Mouse (Mus musculus) midbrain, embryonic 14.5 days (tissue): ENCODE data around the gene Sdc4. TPM values are rescaled to one million over a fixed set of nuclear protein-coding genes. Genes with fewer than 3 reads are reported as not detected.

Experiments
- ATAC-seq: fragments of 200-750 bp; cut with Nextera tagmentation; 2 replicates; pipeline ENCODE4 v1.8.0; 2017; ENCODE audit warnings: moderate number of reproducible peaks, moderate library complexity; ENCODE audit not compliant: low FRiP score, low TSS enrichment
- DNase-seq: peaks from one replicate; pipeline ENCODE4 v3.0.0-alpha.2; 2015
- H3K27ac ChIP-seq: fragments of 300-500 bp; sonication (generic); replicated peaks from 2 replicates; pipeline ENCODE4 v1.5.1; 2014; ENCODE audit warnings: mild to moderate bottlenecking, low read depth, low read length, moderate library complexity
- H3K27me3 ChIP-seq: fragments of 300-500 bp; sonication (generic); 2 replicates; pipeline ENCODE4 v1.6.1; 2014; ENCODE audit warnings: low read length, control low read depth, mixed read lengths; ENCODE audit not compliant: control insufficient read depth, insufficient read depth
- H3K36me3 ChIP-seq: fragments of 300-500 bp; sonication (generic); 2 replicates; pipeline ENCODE4 v1.6.1; 2014; ENCODE audit warnings: low read length, control low read depth; ENCODE audit not compliant: control insufficient read depth, insufficient read depth
- H3K4me1 ChIP-seq: fragments of 300-500 bp; sonication (generic); 2 replicates; pipeline ENCODE4 v1.6.1; 2014; ENCODE audit warnings: mild to moderate bottlenecking, antibody characterized with exemption, low read length, control low read depth; ENCODE audit not compliant: control insufficient read depth, insufficient read depth
- H3K4me2 ChIP-seq: fragments of 300-500 bp; sonication (generic); 2 replicates; pipeline ENCODE4 v1.6.1; 2014; ENCODE audit warnings: mild to moderate bottlenecking, low read length, moderate library complexity
- H3K4me3 ChIP-seq: fragments of 300-500 bp; sonication (generic); replicated peaks from 2 replicates; pipeline ENCODE4 v1.5.1; 2014; ENCODE audit warnings: low read depth, low read length
- H3K9ac ChIP-seq: fragments of 300-500 bp; sonication (generic); replicated peaks from 2 replicates; pipeline ENCODE4 v1.6.1; 2014; ENCODE audit warnings: mild to moderate bottlenecking, low read length, moderate library complexity
- H3K9me3 ChIP-seq: fragments of 300-500 bp; sonication (generic); 2 replicates; pipeline ENCODE4 v1.6.1; 2016; ENCODE audit warnings: low read length, control low read depth, mixed read lengths; ENCODE audit not compliant: control insufficient read depth
- WGBS: fragments of 180-500 bp; shearing (Covaris S2); extraction: QIAGEN DNeasy Blood & Tissue Kit; methylation state at CpG from one replicate; pipeline ENCODE4 v1.1.7; 2014; 5-methylcytosine and 5-hydroxymethylcytosine counted together
- polyA plus RNA-seq: library from polyadenylated mRNA; unstranded; fragments of >200 nt; fragmentation: Nextera tagmentation; extraction: Ambion mirVana; gene quantifications from 2 replicates; pipeline ENCODE4 v1.2.1, GENCODE M21; 2014

Sdc4 gene
- polyA plus RNA-seq, 1 experiment from 2014 or later = 4.9 TPM

DNA sequence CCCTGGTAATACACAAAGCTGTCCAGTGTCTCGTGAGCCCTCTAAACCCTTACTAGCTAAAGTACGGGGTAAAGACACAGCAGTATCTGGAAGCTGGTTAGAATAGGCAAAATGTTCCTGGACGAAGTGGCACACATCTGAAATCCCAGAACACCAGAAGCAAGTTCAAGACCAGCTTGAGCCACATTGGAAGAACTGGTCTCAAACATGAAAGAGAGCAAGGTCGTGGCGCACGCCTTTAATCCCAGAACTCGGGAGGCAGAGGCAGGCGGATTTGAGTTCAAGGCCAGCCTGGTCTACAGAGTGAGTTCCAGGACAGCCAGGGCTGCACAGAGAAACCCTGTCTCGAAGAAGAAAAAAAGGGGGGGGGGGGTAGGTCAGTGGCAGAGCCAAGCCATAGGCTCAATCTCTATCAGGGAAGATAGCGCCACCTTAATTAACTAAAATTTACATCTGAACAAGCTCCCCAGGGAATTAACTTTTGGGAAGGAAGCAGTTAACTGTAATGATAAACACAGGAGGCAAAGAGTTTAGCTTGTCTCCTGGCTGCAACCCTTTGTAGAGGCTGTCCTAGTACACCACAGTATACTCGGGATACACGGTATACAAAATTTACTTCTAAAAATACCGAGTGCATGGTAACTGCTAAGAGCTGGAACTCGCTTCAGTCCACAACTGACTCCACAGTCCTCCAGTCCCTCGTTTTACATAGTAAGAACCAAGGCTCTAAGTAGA, 13.6 kb downstream of the Sdc4 start:
- Histone ChIP-seq H3K9me3 (no peaks in the 10 kb centered on the region), H3K4me1 (no peaks in the 10 kb centered on the region), H3K27me3 (no peaks in the 10 kb centered on the region), H3K36me3 (no peaks in the 10 kb centered on the region), H3K4me2 (no peak overlapping the region), H3K4me3 (no peak overlapping the region), H3K9ac (no peak overlapping the region), H3K27ac (no peak overlapping the region)
- ATAC-seq = no peak
- DNase-seq = no peak
- 55% methylated on average over 15 of the region's 15 CpGs for WGBS

DNA sequence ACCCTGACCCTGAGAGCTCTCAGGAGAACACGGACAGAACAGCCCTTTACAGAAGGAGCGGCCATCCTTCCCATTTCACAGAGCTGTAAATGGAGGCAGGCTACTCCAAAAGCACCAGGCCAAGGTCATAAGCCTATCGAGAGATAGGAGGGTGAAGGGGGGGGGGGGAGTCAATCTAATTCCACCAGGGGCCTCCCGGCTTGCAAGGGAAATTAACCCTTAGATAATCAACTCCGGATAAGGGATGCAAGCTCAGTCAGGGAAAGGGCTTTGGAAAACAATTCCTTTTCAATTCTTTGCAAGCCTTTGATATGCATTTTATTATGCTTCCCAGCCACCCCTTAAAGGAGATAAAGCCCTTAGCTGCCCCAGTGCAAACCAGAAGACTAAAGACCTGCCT, 15.2 kb downstream of the Sdc4 start:
- Histone ChIP-seq H3K36me3 (no peaks in the 10 kb centered on the region), H3K27ac (no peak overlapping the region), H3K4me2 (no peak overlapping the region), H3K9me3 (no peaks in the 10 kb centered on the region), H3K27me3 (no peaks in the 10 kb centered on the region), H3K4me1 (no peaks in the 10 kb centered on the region), H3K9ac (no peak overlapping the region), H3K4me3 (no peak overlapping the region)
- WGBS = 43% methylated on average over 5 of the region's 5 CpGs
- DNase-seq = no peak
- no peak for ATAC-seq

DNA sequence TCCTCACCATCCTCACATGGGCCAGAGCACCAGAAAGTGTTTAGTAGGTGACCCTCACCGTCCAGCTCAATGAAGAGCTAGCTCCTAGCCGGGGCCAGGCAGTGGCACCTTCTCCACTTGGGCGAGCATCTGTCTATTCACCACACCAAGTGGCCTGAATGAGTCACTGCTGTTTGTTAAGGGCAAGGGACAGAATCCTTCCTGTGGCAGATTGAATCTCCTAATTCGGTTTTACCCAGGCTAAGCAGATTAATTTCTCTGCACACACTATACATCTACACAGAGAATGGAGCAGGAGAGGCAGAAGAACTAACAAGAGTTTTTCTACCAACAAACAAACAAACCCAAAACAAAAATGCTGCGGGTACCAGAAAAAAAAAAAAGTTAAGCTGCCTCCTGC, 16.7 kb downstream of the Sdc4 start:
- no peak overlapping the region for H3K4me2 ChIP-seq
- H3K4me1 ChIP-seq = no peaks in the 10 kb centered on the region
- no peaks in the 10 kb centered on the region for H3K9me3 ChIP-seq
- no peak overlapping the region for H3K27ac ChIP-seq
- 86% methylated on average over 5 of the region's 5 CpGs for WGBS
- no peak overlapping the region for H3K4me3 ChIP-seq
- ATAC-seq (no peak), DNase-seq (no peak)
- H3K9ac ChIP-seq = no peak overlapping the region
- no peaks in the 10 kb centered on the region for H3K27me3 ChIP-seq
- no peaks in the 10 kb centered on the region for H3K36me3 ChIP-seq

DNA sequence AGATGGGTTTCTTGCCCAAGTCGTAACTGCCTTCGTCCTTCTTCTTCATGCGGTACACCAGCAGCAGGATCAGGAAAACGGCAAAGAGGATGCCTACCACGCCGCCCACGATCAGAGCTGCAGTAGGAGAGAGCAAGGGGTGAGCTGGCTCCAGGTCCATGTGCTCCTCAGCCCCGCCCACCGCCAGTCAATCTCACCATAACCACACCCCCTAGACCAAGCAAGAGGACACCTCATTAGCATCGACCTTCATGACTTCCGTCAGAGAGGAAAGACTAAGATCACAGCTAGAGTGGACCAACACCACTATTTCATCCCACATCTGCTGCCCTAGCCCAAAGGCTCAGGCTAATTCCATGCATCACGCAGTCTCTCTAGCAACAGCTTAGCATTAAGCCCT, 17.6 kb downstream of the Sdc4 start:
- no peak overlapping the region for H3K9ac ChIP-seq
- WGBS = 32% methylated on average over 12 of the region's 12 CpGs
- H3K4me3 ChIP-seq = no peak overlapping the region
- H3K27me3 ChIP-seq = no peaks in the 10 kb centered on the region
- no peaks in the 10 kb centered on the region for H3K36me3 ChIP-seq
- H3K9me3 ChIP-seq = no peaks in the 10 kb centered on the region
- DNase-seq (no peak), ATAC-seq (no peak)
- no peak overlapping the region for H3K4me2 ChIP-seq
- H3K4me1 ChIP-seq = no peaks in the 10 kb centered on the region
- no peak overlapping the region for H3K27ac ChIP-seq

DNA sequence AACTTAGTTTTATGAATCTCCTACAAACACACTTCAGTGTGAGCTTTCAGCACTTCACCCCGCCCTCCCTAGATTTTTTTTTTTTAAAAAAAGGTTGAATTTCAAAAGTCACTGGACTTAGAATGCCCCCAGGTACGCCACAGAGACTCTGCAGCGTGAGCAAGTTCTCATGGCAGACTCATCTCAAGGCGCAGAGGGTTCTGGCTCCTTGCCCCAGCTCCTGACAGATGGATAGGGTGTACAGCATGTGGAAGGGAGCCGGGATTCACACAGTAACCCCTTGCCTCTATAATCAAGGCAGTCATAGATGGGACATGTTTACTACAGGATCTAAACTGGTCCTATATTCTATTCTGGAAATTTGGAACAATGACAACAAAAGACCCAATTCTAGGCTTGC, 18.3 kb downstream of the Sdc4 start:
- Histone ChIP-seq H3K4me1 (no peaks in the 10 kb centered on the region), H3K4me2 (no peak overlapping the region), H3K27me3 (no peaks in the 10 kb centered on the region), H3K36me3 (no peaks in the 10 kb centered on the region), H3K27ac (no peak overlapping the region), H3K9me3 (no peaks in the 10 kb centered on the region), H3K4me3 (no peak overlapping the region), H3K9ac (no peak overlapping the region)
- WGBS = 90% methylated on average over 5 of the region's 5 CpGs
- ATAC-seq = no peak
- DNase-seq = no peak

DNA sequence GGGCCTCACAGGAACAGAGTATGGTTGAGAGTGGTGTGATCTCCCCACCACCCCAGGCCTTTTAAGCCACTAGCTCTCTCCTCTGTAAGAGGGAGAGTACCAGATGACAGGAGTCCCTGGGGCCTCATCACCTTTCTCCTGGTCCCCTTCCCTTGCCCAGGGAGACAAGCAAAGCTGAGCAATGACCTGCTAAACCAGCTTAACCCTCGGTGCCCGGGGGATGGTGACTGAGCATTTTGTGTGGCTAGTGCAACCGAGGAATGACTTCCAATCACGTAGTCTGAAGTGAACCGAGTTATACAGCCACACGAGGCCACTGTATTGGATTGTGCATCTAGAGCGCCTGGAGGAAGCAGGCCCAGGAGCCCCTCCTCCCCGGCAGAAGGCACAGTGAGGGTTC, 19.3 kb downstream of the Sdc4 start:
- ATAC-seq = no peak
- H3K27me3 ChIP-seq = no peaks in the 10 kb centered on the region
- no peak for DNase-seq

DNA sequence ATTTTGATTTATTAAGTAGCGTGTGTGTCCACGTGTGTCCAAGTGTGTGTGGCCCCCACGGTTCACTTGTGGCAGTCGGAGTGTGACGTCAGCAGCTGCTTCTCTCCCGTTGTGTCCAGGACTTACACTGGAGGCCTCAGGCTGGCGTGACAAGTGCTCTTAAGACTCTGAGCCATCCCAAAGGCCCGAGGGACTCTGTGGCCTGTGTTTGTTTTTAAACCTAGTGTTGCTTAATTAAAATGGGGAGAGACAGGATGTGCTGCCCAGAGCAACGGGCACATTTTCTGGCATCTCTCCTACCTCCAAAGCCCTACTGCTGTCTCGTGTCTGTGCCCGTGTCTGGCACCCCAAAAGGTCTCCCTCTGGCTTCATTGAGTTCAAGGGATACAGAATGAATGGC, 20.2 kb downstream of the Sdc4 start:
- no peaks in the 10 kb centered on the region for H3K4me1 ChIP-seq
- no peak overlapping the region for H3K27ac ChIP-seq
- no peak overlapping the region for H3K4me3 ChIP-seq
- 92% methylated on average over 11 of the region's 11 CpGs for WGBS
- no peaks in the 10 kb centered on the region for H3K27me3 ChIP-seq
- H3K9ac ChIP-seq = no peak overlapping the region
- no peaks in the 10 kb centered on the region for H3K36me3 ChIP-seq
- H3K9me3 ChIP-seq = no peaks in the 10 kb centered on the region
- DNase-seq (no peak), ATAC-seq (no peak)
- no peak overlapping the region for H3K4me2 ChIP-seq

More for the DNA sequence above, 19.3 kb downstream of the Sdc4 start:
- Histone ChIP-seq H3K4me2 (no peak overlapping the region), H3K4me1 (no peaks in the 10 kb centered on the region), H3K9ac (no peak overlapping the region), H3K9me3 (no peaks in the 10 kb centered on the region), H3K4me3 (no peak overlapping the region), H3K27ac (no peak overlapping the region), H3K36me3 (no peaks in the 10 kb centered on the region)
- 86% methylated on average over 8 of the region's 8 CpGs for WGBS

DNA sequence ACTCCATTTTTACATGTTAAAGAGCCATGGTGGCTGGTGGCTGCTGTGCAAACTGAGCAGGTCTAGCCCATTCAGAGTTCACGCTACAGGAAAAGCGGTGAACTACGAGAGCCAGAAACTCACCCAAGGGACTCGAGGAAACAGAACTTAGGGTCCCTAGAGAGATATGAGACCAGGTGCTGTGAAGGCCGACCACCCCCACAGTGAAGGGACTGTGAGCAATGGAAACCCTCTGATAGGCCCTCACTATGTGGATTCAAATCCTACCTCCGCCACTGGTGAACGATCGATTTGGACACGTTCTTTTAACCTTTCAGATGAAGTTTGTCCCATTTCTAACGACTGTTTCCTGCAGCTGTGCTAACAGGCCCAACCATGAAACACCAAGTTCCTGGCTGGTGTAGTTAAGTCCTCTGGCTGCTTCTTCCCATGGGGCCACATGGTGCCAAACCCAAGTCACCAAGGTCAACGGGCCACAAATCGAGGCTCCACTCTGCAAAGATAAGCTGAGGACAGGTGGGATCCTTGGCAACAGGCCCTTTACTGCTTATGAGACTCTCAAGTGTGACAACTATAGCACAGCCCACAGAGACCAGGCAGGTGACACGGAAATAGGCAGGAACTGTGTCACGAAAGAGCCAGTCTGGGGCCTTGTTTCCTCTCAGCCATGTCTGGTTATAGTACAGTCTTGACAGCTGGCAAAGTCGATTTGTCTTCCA, 20.9 kb downstream of the Sdc4 start:
- Histone ChIP-seq H3K27me3 (no peaks in the 10 kb centered on the region), H3K4me1 (no peaks in the 10 kb centered on the region), H3K9ac (no peak overlapping the region), H3K9me3 (no peaks in the 10 kb centered on the region), H3K36me3 (no peaks in the 10 kb centered on the region), H3K27ac (no peak overlapping the region), H3K4me2 (no peak overlapping the region), H3K4me3 (no peak overlapping the region)
- DNase-seq = no peak
- 92% methylated on average over 15 of the region's 15 CpGs for WGBS
- ATAC-seq = no peak

DNA sequence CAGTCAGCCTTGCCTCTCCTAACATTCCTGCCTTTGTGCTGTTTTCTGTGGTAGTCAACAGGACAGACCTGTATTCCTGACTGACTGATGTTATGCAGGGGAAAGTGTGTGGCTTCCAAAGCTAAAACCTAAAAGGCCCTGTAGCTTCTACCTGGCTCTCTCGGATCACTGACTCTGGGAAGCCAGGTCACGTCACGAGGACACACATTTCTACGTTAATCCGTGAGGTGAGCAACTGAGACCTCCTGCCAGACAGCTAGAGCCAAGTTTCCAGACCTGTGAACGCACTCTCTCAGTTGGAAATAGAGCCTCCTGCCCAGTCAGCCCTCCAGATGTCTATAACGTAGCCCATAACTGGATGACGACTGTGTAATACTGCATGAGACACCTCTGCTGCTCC, 21.7 kb downstream of the Sdc4 start:
- WGBS = 88% methylated on average over 8 of the region's 8 CpGs
- Histone ChIP-seq H3K9ac (no peak overlapping the region), H3K4me2 (no peak overlapping the region), H3K27me3 (no peaks in the 10 kb centered on the region), H3K27ac (no peak overlapping the region), H3K4me3 (no peak overlapping the region), H3K9me3 (no peaks in the 10 kb centered on the region), H3K36me3 (no peaks in the 10 kb centered on the region), H3K4me1 (no peaks in the 10 kb centered on the region)
- ATAC-seq (no peak), DNase-seq (no peak)
